Mouse (Mus musculus) cerebellum, adult 2 months (tissue): Measurements from ENCODE around the gene Tmem219.

Experiments used
- CTCF ChIP-seq: fragments of 200-500 bp; IDR thresholded peaks from 2 replicates; pipeline ENCODE4 v1.5.1; 2011; ENCODE audit warnings: low read depth, mild to moderate bottlenecking, control low read depth, low read length, moderate library complexity, borderline replicate concordance; ENCODE audit not compliant: insufficient read depth
- POLR2A ChIP-seq: fragments of 200-500 bp; IDR thresholded peaks from 2 replicates; pipeline ENCODE4 v1.6.1; 2011; ENCODE audit warnings: low read length, control low read depth, borderline replicate concordance; ENCODE audit not compliant: insufficient read depth

- TF ChIP-seq POLR2A (no peak), CTCF (no peak)
Observed at GRCm38 (mm10) chr7:126843276-126843675, 79.4 kb downstream of the Tmem219 start.
